Mouse (Mus musculus) spleen, postnatal 10 days (tissue): ENCODE results near the gene Wt1.

Experiments
- DNase-seq, 2 experiments: peaks; one replicate each; pipeline ENCODE4 v3.0.0; 2021 to 2022; ENCODE audit warnings: low spot score in 2 of 2

Gene Wt1

GRCm38 (mm10) chr2:105185140-105185539 lies 58.8 kb downstream of the Wt1 start:
- DNase-seq, result no peak

GRCm38 (mm10) chr2:105185768-105186529 lies 59.6 kb downstream of the Wt1 start:
- DNase-seq, result no peak

DNA sequence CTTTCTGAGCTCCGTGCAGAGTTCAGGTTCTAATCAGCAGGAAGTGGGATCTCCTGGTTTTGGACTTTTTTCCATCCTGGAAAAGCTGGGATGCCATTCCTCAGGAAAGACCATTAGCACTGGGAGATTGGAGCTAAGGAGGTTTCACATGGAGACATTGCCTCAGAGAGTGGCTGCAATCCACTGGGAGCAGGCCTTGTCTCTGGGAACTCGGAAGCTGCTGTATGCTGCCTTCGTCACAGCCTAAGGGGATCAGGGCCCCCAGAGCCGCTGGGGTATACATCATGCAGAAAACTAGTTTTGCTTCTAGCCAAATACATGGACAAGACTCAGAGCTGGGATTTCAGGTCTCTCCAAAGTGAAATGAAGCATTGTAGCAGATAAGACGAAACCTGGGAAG lies 60.3 kb downstream of the Wt1 start:
- no peak for DNase-seq

GRCm38 (mm10) chr2:105188182-105188581 lies 61.9 kb downstream of the Wt1 start:
- no peak for DNase-seq

- no peak for DNase-seq
These were observed 63.0 kb downstream of the Wt1 start for GRCm38 (mm10) chr2:105189352-105189751.

GRCm38 (mm10) chr2:105200152-105200551 lies 73.8 kb downstream of the Wt1 start:
- no peak for DNase-seq

DNA sequence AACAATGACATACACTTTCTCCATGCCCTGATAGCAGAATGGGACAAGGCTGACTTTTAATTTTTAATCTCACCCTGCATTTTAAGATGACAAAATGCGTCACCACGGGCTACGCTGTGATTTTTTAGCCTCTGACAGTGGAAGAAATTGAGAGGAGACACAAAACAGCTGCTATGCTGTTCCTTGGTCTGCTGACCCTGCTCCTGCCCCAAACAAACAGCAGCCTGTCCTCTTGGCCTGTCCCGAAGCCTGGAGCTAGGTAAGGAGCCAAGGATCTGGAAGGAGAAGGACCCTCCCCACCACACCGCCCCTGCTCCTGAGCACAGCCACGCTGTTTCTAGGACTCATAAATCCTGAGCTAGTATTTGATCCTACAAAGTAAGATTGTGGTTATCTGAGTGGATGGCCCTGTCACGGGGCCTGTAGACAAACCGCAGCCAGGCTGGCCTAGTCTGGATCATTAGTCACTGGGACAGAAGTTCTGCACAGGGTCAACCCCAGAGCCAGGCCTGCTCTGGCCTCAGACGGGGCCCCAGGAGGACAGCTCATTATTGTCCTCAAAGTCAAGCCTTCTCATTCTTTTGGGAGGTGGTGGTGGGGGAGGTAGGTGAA lies 80.3 kb downstream of the Wt1 start:
- no peak for DNase-seq

DNA sequence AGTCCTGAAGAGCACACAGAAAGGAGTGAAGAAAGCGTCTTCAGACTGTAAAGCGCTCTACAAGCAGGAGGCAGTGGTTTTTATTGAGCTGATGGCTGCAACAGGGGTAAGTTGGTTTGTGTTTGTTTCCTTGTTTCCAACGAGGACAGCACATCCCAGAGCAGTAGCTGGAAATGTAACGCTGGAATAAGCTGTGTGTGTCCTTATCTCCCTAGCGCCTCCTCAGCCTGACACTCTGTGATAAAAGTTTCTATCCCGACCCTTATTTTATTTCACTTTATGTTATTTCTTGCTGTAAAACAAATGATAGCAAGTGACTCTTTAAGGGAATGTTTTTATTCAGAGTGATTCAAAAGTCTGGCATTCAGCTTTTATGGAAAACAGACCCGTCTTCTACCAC lies 86.5 kb downstream of the Wt1 start:
- no peak for DNase-seq

DNA sequence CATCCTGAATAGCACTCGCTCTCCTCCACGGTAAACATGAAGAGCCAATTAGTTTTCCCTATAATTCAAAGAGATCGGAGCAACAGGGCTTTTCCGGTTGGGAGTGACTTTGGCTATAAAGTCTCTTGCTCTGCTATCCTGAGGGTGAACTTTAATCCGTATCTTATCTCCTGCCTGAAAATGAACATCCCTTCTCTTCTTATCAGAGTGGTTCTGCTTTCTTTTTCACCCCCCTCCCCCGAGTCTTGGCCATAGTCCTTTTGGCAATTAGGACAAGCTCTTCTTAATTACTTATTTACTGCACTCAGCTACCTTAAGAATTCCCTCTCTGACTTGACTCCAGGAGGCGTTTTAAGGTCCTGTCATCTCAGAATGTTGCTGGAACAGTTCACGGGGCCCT lies 89.6 kb downstream of the Wt1 start:
- no peak for DNase-seq

- no peak for DNase-seq
These were observed 92.9 kb downstream of the Wt1 start for GRCm38 (mm10) chr2:105219229-105219628.

- no peak for DNase-seq
These were observed 93.3 kb downstream of the Wt1 start for GRCm38 (mm10) chr2:105219664-105220063.

- no peak for DNase-seq
These were observed 94.5 kb downstream of the Wt1 start for GRCm38 (mm10) chr2:105220738-105221303.
